Mouse (Mus musculus) R1 (cell line): ENCODE data around the gene Rab31.
A peak's percentile ranks its signal among the peaks of the same experiment; 100 is the strongest.

ENCODE experiments used
- DNase-seq: peaks from one replicate; pipeline ENCODE4 v3.0.0-alpha.2; 2018; ENCODE audit warnings: low read depth, low spot score

Rab31 gene

DNA sequence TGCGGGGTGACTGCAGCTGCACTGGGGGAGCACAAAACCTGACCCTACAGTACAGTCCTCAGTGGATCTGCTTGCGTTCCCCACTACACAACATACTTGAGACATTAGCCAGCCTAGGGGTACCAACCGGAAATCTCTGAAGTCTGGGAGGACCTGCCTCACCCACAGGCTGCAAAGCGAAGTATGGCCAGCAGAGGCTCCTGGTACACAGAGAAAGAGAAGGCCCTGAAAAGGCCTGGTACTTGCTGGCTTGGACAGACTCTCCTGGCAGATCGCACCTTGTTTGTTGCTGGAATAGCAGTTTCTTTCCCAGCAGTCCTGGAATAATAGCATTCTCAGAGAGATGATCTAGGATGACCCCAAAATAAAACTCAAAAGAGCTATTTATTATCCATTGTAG lies 66.3 kb downstream of the Rab31 start:
- peak; percentile 76 for DNase-seq

DNA sequence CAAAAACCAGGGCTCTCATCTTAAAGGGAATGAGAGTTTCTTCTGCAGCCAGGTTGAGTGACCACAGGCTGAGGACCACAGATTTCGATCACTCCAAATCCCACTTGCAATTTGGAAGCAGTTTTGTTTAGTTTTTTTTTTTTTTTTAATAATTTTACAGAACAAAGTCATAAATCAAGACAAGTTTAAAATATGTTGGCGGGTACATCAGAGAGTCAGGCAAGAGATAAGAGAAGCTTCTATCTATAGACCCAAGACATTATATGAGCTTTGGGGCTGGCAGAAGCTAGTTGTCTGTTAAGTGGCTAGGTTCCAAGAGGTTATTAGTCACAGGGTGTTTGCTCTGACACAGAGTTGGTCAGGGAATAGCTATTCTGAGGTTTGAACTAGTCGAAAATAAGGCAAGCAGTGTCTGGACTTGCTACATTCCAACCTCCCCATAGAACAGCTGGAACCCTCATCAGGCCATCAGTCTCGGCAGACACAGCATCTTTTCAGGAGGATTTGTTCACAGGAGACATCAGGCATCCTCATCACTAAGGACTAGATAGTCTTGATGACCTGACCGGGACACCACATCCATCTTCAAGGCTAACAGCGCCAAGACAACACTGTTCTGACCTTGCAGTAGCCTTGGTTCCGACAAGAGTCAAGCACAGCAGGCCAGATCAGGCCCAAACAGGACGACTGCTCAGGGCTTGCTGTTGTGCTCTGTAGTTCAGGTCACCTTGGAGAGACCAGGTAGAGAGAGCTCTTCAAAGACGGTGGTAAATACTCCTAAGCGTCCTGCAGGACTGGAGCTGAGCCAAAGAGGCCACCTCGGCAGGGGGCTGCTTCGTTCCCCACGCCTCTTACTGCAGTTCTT lies 68.8 kb downstream of the Rab31 start:
- DNase-seq: peak; percentile 78

DNA sequence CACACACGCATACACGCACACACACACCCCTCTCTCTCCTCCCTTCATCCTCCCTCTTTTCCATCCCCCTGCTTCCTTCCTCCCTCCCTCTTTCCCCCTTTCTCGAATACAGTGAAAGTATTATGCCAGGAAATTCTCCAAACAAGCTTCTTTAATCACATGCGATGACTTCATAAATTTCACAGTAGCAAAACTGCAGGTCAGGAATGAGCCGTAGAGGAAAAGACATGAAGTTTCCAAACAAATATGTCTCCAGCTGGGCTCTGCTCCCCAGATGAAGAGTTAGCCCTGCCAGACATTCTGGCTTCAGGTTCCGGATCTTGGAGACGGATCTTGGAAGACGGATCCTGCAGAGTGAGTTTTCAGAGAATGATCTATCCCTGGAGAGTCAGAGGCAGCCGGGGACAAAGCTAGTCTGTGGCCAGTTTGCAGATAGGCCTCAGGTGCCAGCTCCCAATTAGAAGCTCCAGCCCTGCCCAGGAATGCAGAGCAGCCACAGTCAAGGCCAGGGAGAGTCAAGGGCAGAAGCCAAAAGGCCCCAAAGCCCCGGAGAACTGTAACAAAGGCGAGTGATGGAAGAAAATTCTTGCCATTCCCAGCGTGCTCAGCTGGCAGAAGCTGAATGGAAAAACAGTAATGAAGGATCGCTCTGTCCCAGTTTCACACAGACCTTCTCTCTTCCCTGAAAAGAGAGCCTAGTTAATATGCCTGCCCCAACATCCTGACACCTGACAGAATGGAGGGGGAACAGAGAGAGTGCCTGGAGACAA lies 70.6 kb downstream of the Rab31 start:
- peak; percentile 99 for DNase-seq

DNA sequence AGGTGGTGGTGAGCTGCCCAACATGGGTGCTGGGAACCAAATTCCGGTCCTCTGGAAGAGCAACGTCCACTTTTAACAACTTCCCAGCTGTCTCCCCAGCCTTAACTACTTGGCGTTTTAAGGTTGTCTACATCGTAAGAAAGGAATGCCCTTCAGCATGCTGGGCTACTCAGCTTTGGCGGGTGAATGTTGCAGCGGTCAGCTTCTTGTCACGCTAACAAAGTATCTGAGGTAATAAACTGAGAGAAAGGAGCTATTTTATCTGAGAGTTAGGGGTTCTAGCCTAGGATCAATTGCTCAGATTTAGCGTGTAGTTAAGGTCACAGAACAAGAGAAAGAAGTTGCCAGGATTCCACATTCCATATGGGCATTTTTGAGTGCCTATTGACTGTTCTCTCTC lies 71.2 kb downstream of the Rab31 start:
- peak; percentile 60 for DNase-seq

DNA sequence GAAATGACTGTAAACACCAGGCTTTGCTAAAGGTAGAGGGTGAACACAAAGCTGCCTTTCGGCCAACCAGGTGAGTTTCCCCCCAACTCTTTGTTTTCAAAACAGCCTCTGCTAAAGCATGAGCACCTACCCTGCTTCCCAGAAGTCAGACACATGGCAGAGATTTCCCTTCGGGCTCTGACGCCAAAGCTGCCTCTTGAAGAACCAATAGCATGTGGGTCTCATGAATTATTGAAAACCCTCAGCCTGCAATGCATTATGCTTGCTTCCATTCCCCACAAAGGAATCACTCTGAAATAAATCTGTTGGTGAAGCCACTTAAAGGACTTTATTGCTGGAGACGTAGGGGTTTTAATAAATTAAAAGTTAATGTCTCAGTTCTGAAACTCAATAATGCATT lies 72.5 kb downstream of the Rab31 start:
- DNase-seq: peak; percentile 50

DNA sequence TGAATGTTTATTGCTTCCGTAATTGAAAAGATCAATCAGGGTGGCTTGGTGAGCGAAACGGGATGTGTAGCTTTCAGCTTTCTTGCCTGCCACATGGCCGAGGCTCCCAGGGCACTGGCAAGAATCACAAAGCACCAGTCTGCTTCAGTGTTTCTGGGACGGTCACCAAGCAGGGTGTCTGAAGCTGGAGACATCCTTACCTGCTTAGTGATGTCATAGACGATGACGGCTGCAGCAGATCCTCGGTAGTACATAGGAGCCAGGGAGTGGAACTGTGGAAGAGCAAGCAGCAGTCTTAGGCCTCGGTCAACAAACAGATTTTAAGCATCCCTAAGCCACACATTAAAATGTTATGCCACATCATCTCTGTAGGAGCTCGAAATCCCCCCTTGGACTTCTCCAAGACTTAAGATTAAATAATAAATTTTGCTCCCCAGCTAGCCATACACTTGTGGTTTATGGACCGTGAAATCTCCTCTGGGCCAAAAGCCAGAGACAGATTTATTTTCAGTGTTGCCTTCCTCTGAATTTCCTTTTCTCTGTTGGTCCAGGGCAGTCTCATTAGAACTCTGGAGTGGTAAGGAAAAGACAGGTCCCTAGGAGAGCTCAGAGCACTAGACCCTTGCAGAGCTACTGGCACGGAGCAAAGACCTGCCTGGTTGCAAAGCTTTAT lies 74.6 kb downstream of the Rab31 start:
- DNase-seq: no peak

DNA sequence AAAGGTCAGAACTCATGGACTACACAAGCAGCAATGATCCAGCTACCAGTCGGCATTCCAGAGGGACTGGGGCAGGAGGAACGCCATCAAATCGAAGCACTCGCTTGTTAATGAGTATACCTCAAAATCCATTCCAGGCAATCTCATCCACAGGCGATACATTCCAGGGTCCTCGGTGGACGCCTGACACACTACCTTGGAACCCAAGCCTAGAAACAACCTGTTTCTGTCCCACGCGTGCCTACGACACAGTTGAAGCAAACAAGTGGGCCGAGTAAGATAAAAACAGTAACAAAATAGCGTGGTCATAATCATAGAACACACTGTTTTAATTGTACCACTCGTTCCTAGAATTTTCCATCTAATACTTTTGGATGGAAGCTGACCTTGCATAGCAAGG lies 75.6 kb downstream of the Rab31 start:
- DNase-seq: no peak

DNA sequence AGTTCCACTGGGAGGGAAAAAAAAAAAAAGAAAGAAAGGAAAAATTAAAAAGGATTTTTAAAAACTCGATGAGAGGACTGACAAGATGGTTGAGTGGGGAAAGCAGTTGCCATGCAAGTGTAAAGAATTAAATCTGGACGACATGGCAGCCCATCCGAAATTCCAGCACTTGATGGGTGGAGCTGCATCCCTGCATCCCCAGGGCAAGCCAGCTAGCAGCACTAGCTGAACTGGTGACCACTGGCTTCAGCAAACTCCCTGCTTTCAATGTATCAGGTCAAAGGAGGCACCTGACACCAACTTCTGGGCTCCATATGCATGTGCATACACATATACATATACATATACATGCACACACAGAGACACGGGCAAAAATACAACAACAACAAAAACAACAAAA lies 80.3 kb downstream of the Rab31 start:
- DNase-seq: no peak

DNA sequence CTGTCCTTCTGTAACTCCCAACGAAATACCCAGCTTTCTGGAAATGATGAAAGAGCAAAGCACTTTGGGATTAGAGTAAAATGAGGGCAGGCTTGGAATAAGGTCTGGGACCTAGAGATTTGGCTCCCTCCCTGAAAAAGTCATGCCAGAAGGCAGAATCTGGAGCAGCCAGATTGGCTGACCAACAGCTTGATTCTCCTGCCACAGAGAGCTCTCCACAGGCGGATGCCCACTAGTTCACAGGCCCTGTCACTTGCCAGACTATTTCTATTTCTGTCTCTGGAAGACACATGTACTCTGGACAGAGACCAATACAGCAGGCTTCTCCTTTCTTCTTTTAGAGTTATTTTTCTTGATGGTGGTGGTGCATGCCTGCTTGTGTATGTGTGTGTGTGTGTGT lies 88.8 kb downstream of the Rab31 start:
- no peak for DNase-seq

DNA sequence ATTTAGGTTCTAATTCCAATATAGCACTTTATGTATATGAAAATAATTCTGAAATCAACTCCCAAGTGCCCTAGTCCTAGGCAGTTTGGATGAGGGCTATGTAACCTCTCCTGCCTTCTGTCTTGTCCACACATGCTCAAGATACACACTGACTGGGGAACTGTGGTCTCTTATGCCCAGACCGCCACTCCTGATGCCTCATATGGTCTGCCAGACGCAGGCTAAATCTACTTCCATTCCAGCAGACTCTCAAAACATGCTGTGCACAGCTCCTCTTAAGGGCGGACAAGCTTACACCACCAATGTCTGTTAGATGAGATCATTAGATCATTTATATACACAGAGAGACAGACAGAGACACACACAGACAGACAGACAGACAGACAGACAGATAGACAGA lies 89.2 kb downstream of the Rab31 start:
- DNase-seq: no peak

DNA sequence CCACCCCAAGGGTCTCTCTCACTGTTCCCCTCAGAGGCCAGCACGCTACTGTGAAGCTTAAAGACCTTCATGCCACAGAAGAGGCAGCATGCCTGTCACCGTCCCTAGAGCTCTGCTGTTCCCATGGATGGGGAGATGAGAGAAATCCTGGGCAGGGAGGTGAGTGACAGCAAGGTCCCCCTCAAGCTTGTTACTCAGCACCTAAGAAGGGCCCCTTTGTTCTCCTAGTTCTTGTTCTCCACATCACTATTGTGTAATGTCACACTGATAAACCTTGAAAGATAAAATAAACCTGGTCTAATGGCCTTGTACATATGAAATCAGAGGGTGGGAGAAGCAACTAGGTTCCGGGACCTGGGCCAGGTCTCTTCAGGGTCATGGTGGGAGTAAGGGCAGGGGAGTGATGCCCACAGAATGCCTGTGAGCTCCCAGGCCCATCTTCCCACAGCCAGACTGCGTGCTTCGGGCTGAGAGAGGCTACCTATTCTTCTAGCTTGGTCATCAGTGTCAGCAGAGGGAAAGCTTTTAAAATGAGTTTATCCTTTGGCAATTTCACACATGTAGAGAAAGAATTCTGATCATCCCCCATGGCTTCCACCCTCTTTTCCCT lies 90.4 kb downstream of the Rab31 start:
- DNase-seq: no peak

DNA sequence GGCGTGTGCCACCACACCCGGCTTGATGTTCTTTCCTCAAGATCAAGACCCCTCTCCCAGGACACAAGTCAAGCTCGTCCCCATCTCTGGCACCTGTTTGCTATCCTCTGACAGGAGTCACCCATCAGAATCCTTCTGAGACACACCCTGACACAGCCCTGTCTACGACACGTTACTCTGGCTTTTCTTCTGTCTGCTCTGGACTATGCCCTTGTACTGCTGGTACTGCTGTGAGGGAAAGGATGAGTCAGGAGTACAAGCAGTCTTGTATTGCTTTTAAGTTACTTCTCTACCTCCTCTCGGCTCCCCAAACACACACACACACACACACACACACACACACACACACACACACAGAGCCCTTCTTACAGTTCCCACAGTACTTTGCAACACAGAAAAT lies 91.0 kb downstream of the Rab31 start:
- no peak for DNase-seq

DNA sequence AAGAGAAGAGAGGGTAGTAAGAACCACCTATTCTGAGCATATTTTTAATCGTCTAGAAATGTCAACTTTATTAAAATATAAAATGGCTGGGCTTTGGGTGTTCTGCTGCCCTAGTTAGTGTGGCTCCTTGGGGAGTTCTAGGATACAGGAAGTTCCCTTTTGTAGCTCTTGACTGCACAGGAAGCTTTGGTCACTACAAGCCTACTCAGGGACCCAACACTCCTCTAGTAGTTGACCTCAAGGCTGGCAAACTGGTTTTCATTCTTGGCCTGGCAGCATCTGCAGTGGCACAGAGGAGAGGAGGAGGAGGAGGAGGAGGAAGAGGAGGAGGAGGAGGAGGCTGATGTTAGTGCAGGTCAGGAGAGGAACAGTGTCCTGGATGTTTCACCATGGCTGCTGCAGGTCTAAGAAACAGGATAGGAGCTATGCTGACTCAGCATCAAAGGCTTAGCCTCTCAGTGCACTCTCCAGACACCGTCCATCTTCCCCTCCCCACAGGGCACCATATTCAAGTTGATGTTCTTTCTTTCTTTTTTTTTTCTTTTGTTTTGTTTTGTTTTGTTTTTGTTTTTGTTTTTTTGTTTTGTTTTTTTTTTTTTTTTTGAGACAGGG lies 91.6 kb downstream of the Rab31 start:
- DNase-seq: no peak

DNA sequence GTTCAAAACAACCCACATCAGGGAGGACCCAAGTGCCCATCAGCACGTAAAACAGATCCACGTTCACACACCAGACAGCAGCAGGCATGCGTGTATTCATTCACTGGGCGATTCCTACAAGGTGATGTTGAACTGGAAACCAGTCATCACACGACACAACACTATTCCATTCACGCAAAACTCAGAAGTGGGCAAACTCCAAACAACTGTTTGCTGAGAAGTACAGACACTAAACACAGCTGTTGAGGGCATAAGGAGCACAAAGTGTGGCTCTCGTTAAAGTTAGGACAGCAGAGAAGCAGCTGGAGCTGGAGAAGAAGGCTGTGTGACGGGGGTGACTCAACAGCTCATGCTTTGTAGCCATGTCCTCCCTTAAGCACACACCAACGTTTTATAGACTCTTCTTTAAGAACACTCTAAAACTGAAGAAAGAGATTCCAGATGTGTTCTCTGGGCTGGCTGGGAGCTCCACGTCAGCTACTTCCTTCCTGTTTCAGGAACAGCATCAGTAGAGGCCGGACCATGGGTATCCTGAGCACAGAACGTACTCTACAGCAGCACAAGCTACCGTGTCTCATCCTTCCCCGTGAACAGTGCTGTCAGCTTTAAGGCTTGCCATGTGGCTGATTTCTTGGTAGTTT lies 92.6 kb downstream of the Rab31 start:
- no peak for DNase-seq

DNA sequence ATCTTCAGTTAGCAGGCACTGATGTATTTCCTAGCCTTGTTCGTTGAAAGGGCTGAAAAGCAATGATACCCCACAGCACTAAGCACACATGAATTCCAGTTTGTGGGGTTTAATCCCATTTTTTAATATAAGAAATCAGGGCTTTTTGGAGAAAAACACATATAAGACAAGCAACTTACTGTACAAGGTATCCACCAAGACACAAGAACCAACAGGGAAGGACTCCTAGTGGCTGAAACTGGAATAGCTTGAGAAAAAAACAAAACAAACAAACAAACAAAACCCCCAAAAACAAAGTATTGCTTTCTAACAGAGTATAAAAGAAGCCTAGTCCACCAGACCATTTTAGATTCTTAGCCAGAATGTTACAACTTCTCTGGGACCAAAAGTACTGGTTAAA lies 94.8 kb downstream of the Rab31 start:
- peak; percentile 66 for DNase-seq

DNA sequence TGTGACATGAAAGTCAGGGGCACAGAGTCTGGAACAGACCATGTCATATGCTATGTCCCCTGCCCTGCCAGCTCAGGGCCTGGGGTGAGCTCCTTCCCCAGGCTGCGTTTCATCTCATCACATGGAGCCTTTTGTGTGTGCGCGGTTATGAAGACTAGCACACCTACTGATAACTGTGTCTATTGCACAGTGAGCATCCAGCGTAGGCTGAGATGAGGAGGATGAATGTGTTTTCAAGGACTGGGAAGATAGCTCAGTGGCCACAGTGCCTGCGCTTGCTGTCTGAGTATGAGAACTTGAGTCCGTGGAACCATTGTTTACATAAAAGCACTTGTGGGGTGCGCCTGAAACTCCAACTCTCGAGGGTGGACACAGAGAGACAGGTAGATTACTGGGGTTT lies 96.0 kb downstream of the Rab31 start:
- DNase-seq: no peak

DNA sequence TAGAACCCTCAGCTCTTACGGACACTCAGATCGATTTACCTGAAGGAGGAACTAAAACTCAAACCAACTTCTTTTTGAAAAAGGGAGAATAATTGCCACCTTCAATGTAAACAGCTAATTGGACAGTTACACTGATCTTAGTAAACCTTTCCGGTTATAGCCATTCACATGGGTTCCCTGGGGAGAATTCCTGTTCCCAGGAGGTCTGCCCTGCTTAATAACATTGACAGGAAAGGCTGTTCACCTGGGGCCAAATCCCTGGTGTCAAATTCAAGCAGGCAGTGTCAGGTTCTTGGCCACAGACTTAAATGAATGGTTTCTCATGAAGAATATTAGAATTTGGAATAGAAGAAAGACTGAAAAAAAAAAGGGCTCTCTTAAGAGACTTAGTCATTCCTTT lies 96.6 kb downstream of the Rab31 start:
- no peak for DNase-seq

DNA sequence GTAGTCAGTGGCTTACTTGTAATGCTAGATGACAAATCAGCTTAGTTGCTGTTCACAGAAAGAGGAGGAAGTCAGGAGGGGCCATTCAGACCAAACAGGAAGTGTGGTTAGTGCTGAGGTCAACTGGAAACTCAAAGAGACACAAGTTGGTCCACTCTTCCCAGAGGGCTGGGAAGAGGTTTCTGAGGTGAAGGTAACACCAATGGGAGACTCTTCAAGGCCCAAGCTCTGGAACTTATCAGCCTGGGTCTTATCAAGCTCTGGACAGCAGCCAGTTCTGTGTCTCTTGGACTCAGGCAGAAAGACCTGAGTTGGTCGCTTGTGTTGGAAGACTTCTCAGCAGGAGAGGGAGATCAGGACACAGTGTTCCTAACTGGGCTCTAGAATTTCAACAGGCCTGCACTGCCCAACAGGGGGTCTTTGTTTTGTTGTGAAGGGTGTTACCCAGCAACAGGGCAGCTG lies 97.8 kb downstream of the Rab31 start:
- peak; percentile 79 for DNase-seq

DNA sequence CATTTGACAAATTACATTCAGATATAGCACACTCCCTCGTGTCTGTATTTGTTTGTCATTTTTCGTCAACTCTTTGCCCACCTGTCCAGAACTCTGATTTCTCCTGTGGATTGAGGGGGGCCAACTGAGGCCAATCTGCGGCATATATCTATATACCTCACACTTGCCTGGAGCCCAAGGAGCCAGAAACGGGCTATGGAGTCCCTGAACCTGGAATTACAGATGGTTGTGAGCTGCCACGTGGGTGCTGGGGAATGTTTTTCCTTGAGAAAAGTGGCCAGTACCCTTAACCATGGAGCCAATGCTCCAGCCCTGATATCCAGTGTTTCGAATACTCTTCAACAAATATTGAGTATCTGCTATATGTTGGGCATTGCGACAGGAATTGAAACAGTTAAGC lies 99.6 kb downstream of the Rab31 start:
- no peak for DNase-seq

DNA sequence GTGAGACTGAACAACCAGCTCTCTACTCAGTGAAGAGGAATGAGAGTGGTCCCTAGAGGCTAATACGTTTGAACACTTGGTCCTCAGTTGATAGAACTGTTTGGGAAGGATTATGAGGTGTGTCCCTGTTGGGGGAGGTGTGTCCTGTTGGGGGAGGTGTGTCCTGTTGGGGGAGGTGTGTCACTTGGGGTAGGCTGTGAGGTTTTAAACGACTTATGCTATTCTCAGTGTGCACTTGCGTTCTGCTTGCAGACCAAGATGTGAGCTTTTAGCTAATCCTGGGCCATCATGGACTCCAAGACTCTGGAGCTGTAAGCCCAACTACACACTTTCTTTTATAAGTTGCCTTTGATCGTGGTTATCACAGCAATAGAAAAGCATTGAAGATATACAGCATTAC lies 103.5 kb downstream of the Rab31 start:
- DNase-seq: no peak

DNA sequence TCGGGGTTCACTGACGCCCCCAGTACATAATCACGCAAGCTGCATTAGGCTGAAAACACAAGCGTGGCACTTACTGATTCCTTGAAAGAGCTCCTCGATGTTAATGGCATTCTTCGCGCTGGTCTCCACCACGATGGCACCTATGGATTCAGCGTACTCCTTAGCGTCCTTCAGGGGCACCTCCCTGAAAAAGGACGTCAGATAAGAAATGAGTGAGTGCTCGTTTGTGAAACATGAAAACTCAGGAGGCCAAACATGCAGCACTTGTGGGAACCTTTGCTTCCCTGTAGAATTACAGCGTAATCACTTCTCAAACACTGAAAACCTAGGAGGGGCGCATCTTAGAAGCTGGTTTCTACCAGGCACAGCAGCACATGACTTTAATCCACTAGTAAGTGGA lies 104.8 kb downstream of the Rab31 start:
- DNase-seq: no peak
